Mouse (Mus musculus) MEL (cell line): ENCODE data around the gene Arhgef7. TPM values are rescaled to one million over a fixed set of nuclear protein-coding genes. Genes with fewer than 3 reads are reported as not detected.

Source experiments
- DNase-seq: peaks from one replicate; pipeline ENCODE4 v3.0.0; 2011; ENCODE audit warnings: low read depth, low spot score
- H3K27ac ChIP-seq: 2 replicates; pipeline ENCODE4 v1.5.1; 2012; ENCODE audit warnings: low read depth, mild to moderate bottlenecking, control low read depth, low read length, moderate library complexity; ENCODE audit not compliant: control insufficient read depth
- H3K27me3 ChIP-seq, 2 experiments: fragments of 150-350 bp in 1 of 2; sonication (generic) in 1 of 2; 2 replicates each; pipeline ENCODE4 v1.6.1; 2012; ENCODE audit warnings: low read length in 2 of 2, mild to moderate bottlenecking in 2 of 2, improper control_type of control experiment in 1 of 2, moderate library complexity in 1 of 2; ENCODE audit not compliant: insufficient read depth in 2 of 2, control insufficient read depth in 1 of 2
- H3K36me3 ChIP-seq, 2 experiments: 2 replicates each; pipeline ENCODE4 v1.6.1; 2012 to 2014; ENCODE audit warnings: low read length in 2 of 2, improper control_type of control experiment in 1 of 2, inconsistent platforms in 1 of 2, mild to moderate bottlenecking in 1 of 2; ENCODE audit not compliant: insufficient read depth in 2 of 2, control insufficient read depth in 1 of 2
- H3K4me1 ChIP-seq, 2 experiments: fragments of 150-350 bp in 1 of 2; sonication (generic) in 1 of 2; 2 replicates each; pipeline ENCODE4 v1.6.1; 2012; ENCODE audit warnings: low read length in 2 of 2, improper control_type of control experiment in 1 of 2, mild to moderate bottlenecking in 1 of 2; ENCODE audit not compliant: insufficient read depth in 2 of 2, control insufficient read depth in 1 of 2
- H3K4me3 ChIP-seq, 2 experiments: fragments of 150-350 bp in 1 of 2; sonication (generic) in 1 of 2; 2 replicates each; pipeline ENCODE4 v1.5.1; 2012; ENCODE audit warnings: low read depth in 2 of 2, low read length in 2 of 2, mild to moderate bottlenecking in 2 of 2, moderate library complexity in 2 of 2, control low read depth in 1 of 2, improper control_type of control experiment in 1 of 2; ENCODE audit not compliant: control insufficient read depth in 1 of 2, insufficient read depth in 1 of 2
- H3K79me2 ChIP-seq: 2 replicates; pipeline ENCODE4 v1.6.1; 2012; ENCODE audit warnings: mild to moderate bottlenecking, low read length, moderate library complexity; ENCODE audit not compliant: control insufficient read depth, poor library complexity, insufficient read depth
- H3K9ac ChIP-seq: 2 replicates; pipeline ENCODE4 v1.6.1; 2012; ENCODE audit warnings: low read depth, mild to moderate bottlenecking, control low read depth, low read length, moderate library complexity; ENCODE audit not compliant: control insufficient read depth, poor library complexity, severe bottlenecking
- H3K9me3 ChIP-seq: fragments of 150-350 bp; sonication (generic); replicated peaks from 2 replicates; pipeline ENCODE4 v1.6.1; 2012; ENCODE audit warnings: mild to moderate bottlenecking, low read length, improper control_type of control experiment, moderate library complexity; ENCODE audit not compliant: insufficient read depth
- BHLHE40 ChIP-seq: IDR thresholded peaks from 2 replicates; pipeline ENCODE4 v1.6.1; 2012; ENCODE audit warnings: low read depth, mild to moderate bottlenecking, inconsistent platforms, low read length, improper control_type of control experiment, borderline replicate concordance
- CHD2 ChIP-seq: IDR thresholded peaks from 2 replicates; pipeline ENCODE4 v1.6.1; 2011; ENCODE audit warnings: low read length, improper control_type of control experiment
- CTCF ChIP-seq, 3 experiments: IDR thresholded peaks in 2 of 3; conservative IDR thresholded peaks in 1 of 3; 2 replicates each; pipeline ENCODE4 v1.5.1; 2011 to 2012; ENCODE audit warnings: low read length in 3 of 3, low read depth in 2 of 3, mild to moderate bottlenecking in 2 of 3, improper control_type of control experiment in 1 of 3, inconsistent platforms in 1 of 3, mixed read lengths in 1 of 3, moderate library complexity in 1 of 3; ENCODE audit not compliant: control insufficient read depth in 1 of 3, insufficient read depth in 1 of 3, poor library complexity in 1 of 3, severe bottlenecking in 1 of 3
- EP300 ChIP-seq, 2 experiments: IDR thresholded peaks; 2 replicates each; pipeline ENCODE4 v1.6.1; 2011; ENCODE audit warnings: improper control_type of control experiment in 2 of 2, low read length in 2 of 2, low read depth in 1 of 2, mild to moderate bottlenecking in 1 of 2
- ETS1 ChIP-seq: IDR thresholded peaks from 2 replicates; pipeline ENCODE4 v1.6.1; 2012; ENCODE audit warnings: low read depth, mild to moderate bottlenecking, inconsistent platforms, low read length, improper control_type of control experiment, moderate library complexity
- HCFC1 ChIP-seq: IDR thresholded peaks from 2 replicates; pipeline ENCODE4 v1.6.1; 2012; ENCODE audit warnings: low read depth, mild to moderate bottlenecking, inconsistent platforms, low read length, improper control_type of control experiment, moderate library complexity
- KAT2A ChIP-seq: conservative IDR thresholded peaks from 2 replicates; pipeline ENCODE4 v1.6.1; 2012; ENCODE audit warnings: low read depth, low read length, improper control_type of control experiment, inconsistent platforms
- MAFK ChIP-seq: IDR thresholded peaks from 2 replicates; pipeline ENCODE4 v1.6.1; 2011; ENCODE audit warnings: low read depth, mild to moderate bottlenecking, low read length, improper control_type of control experiment, borderline replicate concordance
- MAX ChIP-seq: IDR thresholded peaks from 2 replicates; pipeline ENCODE4 v1.6.1; 2011; ENCODE audit warnings: low read length, improper control_type of control experiment
- MAZ ChIP-seq: IDR thresholded peaks from 2 replicates; pipeline ENCODE4 v1.6.1; 2012; ENCODE audit warnings: low read depth, mild to moderate bottlenecking, inconsistent platforms, low read length, improper control_type of control experiment
- MXI1 ChIP-seq: IDR thresholded peaks from 2 replicates; pipeline ENCODE4 v1.6.1; 2011; ENCODE audit warnings: mild to moderate bottlenecking, low read depth, low read length, improper control_type of control experiment
- MYC ChIP-seq: IDR thresholded peaks from 2 replicates; pipeline ENCODE4 v1.6.1; 2011; ENCODE audit warnings: low read depth, mild to moderate bottlenecking, low read length, improper control_type of control experiment, moderate library complexity
- NRF1 ChIP-seq: IDR thresholded peaks from 2 replicates; pipeline ENCODE4 v1.6.1; 2014; ENCODE audit warnings: low read depth, mild to moderate bottlenecking, inconsistent platforms, low read length, improper control_type of control experiment, moderate library complexity; ENCODE audit not compliant: poor library complexity, insufficient read depth, severe bottlenecking
- POLR2AphosphoS2 ChIP-seq: IDR thresholded peaks from 2 replicates; pipeline ENCODE4 v1.6.1; 2011; ENCODE audit warnings: low read length, improper control_type of control experiment
- POLR2AphosphoS5 ChIP-seq: IDR thresholded peaks from 2 replicates; pipeline ENCODE4 v1.6.1; 2012; ENCODE audit warnings: low read depth, borderline replicate concordance, mild to moderate bottlenecking, inconsistent platforms, low read length, moderate library complexity, mixed read lengths
- RAD21 ChIP-seq: IDR thresholded peaks from 2 replicates; pipeline ENCODE4 v1.6.1; 2011; ENCODE audit warnings: mild to moderate bottlenecking, low read depth, low read length, improper control_type of control experiment
- RCOR1 ChIP-seq: IDR thresholded peaks from 2 replicates; pipeline ENCODE4 v1.6.1; 2012; ENCODE audit warnings: low read depth, mild to moderate bottlenecking, inconsistent platforms, low read length, improper control_type of control experiment
- SIN3A ChIP-seq: IDR thresholded peaks from 2 replicates; pipeline ENCODE4 v1.6.1; 2012; ENCODE audit warnings: low read length, improper control_type of control experiment, inconsistent platforms
- SMC3 ChIP-seq: IDR thresholded peaks from 2 replicates; pipeline ENCODE4 v1.6.1; 2011; ENCODE audit warnings: low read depth, low read length, improper control_type of control experiment
- TCF12 ChIP-seq: IDR thresholded peaks from 2 replicates; pipeline ENCODE4 v1.6.1; 2014; ENCODE audit warnings: low read depth, mild to moderate bottlenecking, inconsistent platforms, low read length, improper control_type of control experiment, moderate library complexity
- UBTF ChIP-seq: IDR thresholded peaks from 2 replicates; pipeline ENCODE4 v1.6.1; 2012; ENCODE audit warnings: low read depth, mild to moderate bottlenecking, inconsistent platforms, low read length, improper control_type of control experiment, moderate library complexity, borderline replicate concordance; ENCODE audit not compliant: insufficient read depth
- USF1 ChIP-seq: IDR thresholded peaks from 2 replicates; pipeline ENCODE4 v1.6.1; 2014; ENCODE audit warnings: low read depth, mild to moderate bottlenecking, inconsistent platforms, low read length, improper control_type of control experiment, moderate library complexity
- USF2 ChIP-seq, 2 experiments: IDR thresholded peaks; 2 replicates each; pipeline ENCODE4 v1.6.1; 2011 to 2012; ENCODE audit warnings: improper control_type of control experiment in 2 of 2, low read length in 2 of 2, borderline replicate concordance in 1 of 2, inconsistent platforms in 1 of 2, low read depth in 1 of 2, mild to moderate bottlenecking in 1 of 2; ENCODE audit not compliant: insufficient read depth in 1 of 2
- ZC3H11A ChIP-seq: IDR thresholded peaks from 2 replicates; pipeline ENCODE4 v1.6.1; 2012; ENCODE audit warnings: low read depth, mild to moderate bottlenecking, inconsistent platforms, low read length, improper control_type of control experiment
- ZKSCAN1 ChIP-seq: IDR thresholded peaks from 2 replicates; pipeline ENCODE4 v1.6.1; 2012; ENCODE audit warnings: low read depth, mild to moderate bottlenecking, inconsistent platforms, low read length, improper control_type of control experiment, moderate library complexity
- ZNF384 ChIP-seq: IDR thresholded peaks from 2 replicates; pipeline ENCODE4 v1.6.1; 2012; ENCODE audit warnings: low read depth, mild to moderate bottlenecking, inconsistent platforms, low read length, improper control_type of control experiment
- polyA plus RNA-seq, 2 experiments: library from polyadenylated mRNA; stranded (reverse) in 1 of 2; unstranded in 1 of 2; fragments of >175 nt in 1 of 2; fragments of >200 nt in 1 of 2; gene quantifications; 2 replicates each; pipeline versions ENCODE4 v1.2.1 to v1.2.4; 2012; ENCODE audit warnings: low replicate concordance in 2 of 2, low read depth in 1 of 2; ENCODE audit not compliant: insufficient read length in 2 of 2, insufficient read depth in 1 of 2, missing spikeins in 1 of 2
- total RNA-seq: library from RNA; depleted of rRNA; stranded (reverse); fragments of 300-350 nt; gene quantifications from 2 replicates; pipeline ENCODE4 v1.2.3, GENCODE M21; 2012

The Arhgef7 gene
- total and polyA plus RNA-seq, 3 experiments: 21.0 to 36.8 TPM; not detected in 1

DNA sequence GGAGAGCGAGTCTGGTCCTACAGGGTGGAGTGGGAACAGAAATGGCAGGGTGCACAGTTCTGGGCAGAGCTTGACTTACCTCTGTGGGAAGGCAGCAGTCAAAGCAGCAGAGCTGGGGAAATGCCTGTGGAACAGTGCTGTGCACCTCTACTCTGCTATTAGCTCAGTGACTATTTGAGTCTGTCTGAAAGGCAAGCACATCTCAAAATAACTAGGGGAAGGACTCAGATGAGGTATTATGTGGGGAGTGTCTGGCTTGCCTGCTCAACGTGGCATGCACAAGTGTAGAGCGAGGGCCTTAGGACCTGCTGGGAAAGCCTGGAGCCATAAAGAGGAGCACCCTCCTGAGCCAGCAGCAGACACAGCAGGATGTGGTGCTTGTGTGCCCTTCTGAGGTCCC, 79.8 kb downstream of the Arhgef7 start:
- no peak overlapping the region for H3K9ac ChIP-seq
- DNase-seq: no peak
- peaks cover 0 to 3% of the 10 kb centered on the region in 2 experiments; a peak in 1 of 4 replicates for H3K36me3 ChIP-seq
- H3K27ac ChIP-seq: no peak overlapping the region
- no peaks in the 10 kb centered on the region for H3K27me3 ChIP-seq
- H3K4me1 ChIP-seq: no peaks in the 10 kb centered on the region
- TF ChIP-seq MYC (no peak), EP300 (IDR thresholded peaks at IDR 0.05; ENCODE audit: low read depth in 1 of 2, low read length in 2 of 2) (no peak), ETS1 (no peak), SMC3 (no peak), KAT2A (no peak), MAZ (no peak), ZC3H11A (no peak), ZNF384 (no peak), HCFC1 (no peak), MAX (no peak), BHLHE40 (no peak), RAD21 (no peak)
- no peak overlapping the region for H3K4me3 ChIP-seq
- no peaks in the 10 kb centered on the region for H3K9me3 ChIP-seq
- H3K79me2 ChIP-seq: no peaks in the 10 kb centered on the region

DNA sequence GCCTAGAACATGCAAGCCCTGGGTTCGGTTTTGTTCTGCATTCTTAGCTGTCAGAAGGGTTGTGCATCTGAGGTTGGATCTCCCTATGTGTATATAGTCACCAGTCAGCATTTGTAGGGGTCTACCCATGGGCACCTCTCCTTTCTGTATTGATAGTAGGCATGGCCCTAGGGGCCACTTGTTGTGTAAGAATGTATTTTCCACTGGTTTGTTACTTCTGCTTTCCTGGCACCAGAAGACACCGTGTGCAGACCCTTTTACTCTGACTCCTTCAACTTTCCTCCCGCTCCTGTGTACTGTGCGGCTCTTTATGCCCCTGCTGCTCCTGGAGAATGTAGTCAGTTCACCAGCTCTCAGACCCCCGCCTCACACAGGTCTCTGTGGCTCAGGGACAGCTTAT, 80.5 kb downstream of the Arhgef7 start:
- Histone ChIP-seq H3K27me3 (no peaks in the 10 kb centered on the region), H3K27ac (no peak overlapping the region), H3K9me3 (no peaks in the 10 kb centered on the region), H3K79me2 (no peaks in the 10 kb centered on the region), H3K36me3 (peaks cover 0 to 3% of the 10 kb centered on the region in 2 experiments; a peak in 1 of 4 replicates), H3K9ac (no peak overlapping the region), H3K4me1 (no peaks in the 10 kb centered on the region), H3K4me3 (no peak overlapping the region)
- no peak for DNase-seq
- no peak for TF ChIP-seq NRF1
- no peak for TF ChIP-seq MXI1
- TF ChIP-seq POLR2AphosphoS2: no peak
- TF ChIP-seq TCF12: no peak
- TF ChIP-seq CHD2: no peak
- no peak for TF ChIP-seq CTCF (IDR thresholded peaks at IDR 0.05 in 2 of 3, conservative IDR thresholded peaks at IDR 0.05 in 1 of 3; ENCODE audit: control insufficient read depth in 1 of 3, insufficient read depth in 1 of 3, low read depth in 2 of 3, low read length in 3 of 3, poor library complexity in 1 of 3, severe bottlenecking in 1 of 3)
- TF ChIP-seq BHLHE40: no peak
- TF ChIP-seq MAFK: no peak
- TF ChIP-seq SMC3: no peak
- no peak for TF ChIP-seq UBTF
- no peak for TF ChIP-seq POLR2AphosphoS5
- TF ChIP-seq USF1: no peak
- TF ChIP-seq RCOR1: no peak
- TF ChIP-seq MAZ: no peak
- TF ChIP-seq ZKSCAN1: no peak
- no peak for TF ChIP-seq ETS1
- TF ChIP-seq SIN3A: no peak
- TF ChIP-seq USF2 (IDR thresholded peaks at IDR 0.05; ENCODE audit: borderline replicate concordance in 1 of 2, insufficient read depth in 1 of 2, low read depth in 1 of 2, low read length in 2 of 2): no peak
- no peak for TF ChIP-seq EP300 (IDR thresholded peaks at IDR 0.05; ENCODE audit: low read depth in 1 of 2, low read length in 2 of 2)
- TF ChIP-seq MYC: no peak
